Mouse (Mus musculus) cortical plate, adult 2 months (tissue): ENCODE measurements around the gene Dnmt3l.

ENCODE experiments used
- CTCF ChIP-seq: fragments of 200-500 bp; IDR thresholded peaks from 2 replicates; pipeline ENCODE4 v1.5.1; 2011; ENCODE audit warnings: mild to moderate bottlenecking, control low read depth, low read length; ENCODE audit not compliant: insufficient read depth; ENCODE audit errors: extremely low read depth
- POLR2A ChIP-seq: fragments of 200-500 bp; IDR thresholded peaks from 2 replicates; pipeline ENCODE4 v1.6.1; 2011; ENCODE audit warnings: mild to moderate bottlenecking, low read length, control low read depth; ENCODE audit not compliant: insufficient read depth; ENCODE audit errors: extremely low read depth

- TF ChIP-seq CTCF = no peak
- TF ChIP-seq POLR2A = no peak
These were observed 22.5 kb upstream of the Dnmt3l start for GRCm38 (mm10) chr10:78019291-78019690.
